In the genomic region with DNA sequence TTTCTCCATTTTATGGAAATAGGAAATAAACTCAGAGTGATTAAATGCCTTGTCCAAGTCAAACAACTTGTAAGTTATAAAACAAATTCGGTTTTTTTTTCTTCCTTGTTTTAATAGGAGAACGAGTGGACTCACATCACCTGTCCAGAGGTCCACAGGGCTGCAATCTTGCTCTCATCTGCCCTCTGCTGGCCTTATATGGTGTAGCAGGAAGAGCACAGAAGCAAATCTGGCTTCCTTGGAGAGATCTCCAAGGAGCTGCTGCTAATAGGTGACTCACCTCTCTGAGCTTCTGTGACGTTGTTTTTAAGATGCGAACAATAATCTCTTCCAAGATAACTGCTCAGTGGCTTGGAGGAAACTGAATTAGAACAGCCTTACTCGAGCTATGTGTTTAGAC, we compare ENCODE assay signal across 9 mouse cellular contexts.
A peak's percentile ranks its signal among the peaks of the same experiment; 100 is the strongest.
DNase-seq lines count a peak whose midpoint lies in the region; ATAC-seq and TF ChIP-seq lines count a peak whose summit lies in the region.
"Had no signal": no experiment of that assay in that cellular context is flagged by ENCODE, and none has a peak within 500 bp of the region (broad histone marks: within the 10 kb centered on the region; RNA-seq: fewer than 3 reads in every experiment).

No protein-coding gene starts in this region.

- no peaks in the 10 kb centered on the region for H3K36me3 ChIP-seq in liver, embryonic 11.5 days (ENCODE audit: control insufficient read depth, insufficient read depth, low read length)
- no peaks in the 10 kb centered on the region for H3K36me3 ChIP-seq in heart, postnatal 0 days (replicated peaks; ENCODE audit: control insufficient read depth, insufficient read depth, low read length)

- H3K4me3 ChIP-seq in liver, embryonic 11.5 days (ENCODE audit: low read depth, low read length) = no peak overlapping the region
- H3K4me3 ChIP-seq in heart, postnatal 0 days (ENCODE audit: low read depth, low read length) = no peak overlapping the region

- peak; percentile 82 for TF ChIP-seq CTCF in heart, postnatal 0 days (IDR thresholded peaks at IDR 0.05; ENCODE audit: low read depth)

- WGBS in liver, embryonic 11.5 days = 10% methylated on average over 5 of the region's 5 CpGs
- WGBS in heart, postnatal 0 days = 10% methylated on average over 5 of the region's 5 CpGs

- no peaks in the 10 kb centered on the region for H3K9me3 ChIP-seq in liver, embryonic 11.5 days (ENCODE audit: control insufficient read depth, low read length)
- no peaks in the 10 kb centered on the region for H3K9me3 ChIP-seq in heart, postnatal 0 days (replicated peaks; ENCODE audit: control insufficient read depth, low read length)

- H3K4me1 ChIP-seq in liver, embryonic 11.5 days (replicated peaks; ENCODE audit: control insufficient read depth, insufficient read depth, low read length) = no peaks in the 10 kb centered on the region
- no peaks in the 10 kb centered on the region for H3K4me1 ChIP-seq in heart, postnatal 0 days (ENCODE audit: control insufficient read depth, insufficient read depth)

- no peak overlapping the region for H3K27ac ChIP-seq in liver, embryonic 11.5 days (ENCODE audit: low read depth, low read length)
- H3K27ac ChIP-seq in heart, postnatal 0 days (ENCODE audit: low read depth) = no peak overlapping the region
- H3K27ac ChIP-seq: macrophage had no signal

- intact Hi-C loops in left cerebral cortex, postnatal 36 days (cut with DNase I) = loop anchor here (10.0 kb wide), 1 partner anchor 80 kb away; no protein-coding TSS in a partner anchor

- no peak for TF ChIP-seq EP300 in heart, postnatal 0 days (IDR thresholded peaks at IDR 0.05; ENCODE audit: low read depth)

- no peaks in the 10 kb centered on the region; the same call in 1 of the 2 replicates for H3K27me3 ChIP-seq in liver, embryonic 11.5 days (replicated peaks; ENCODE audit: control insufficient read depth, insufficient read depth, low read length)
- 0 out of 2 replicates have a peak, but pooled peaks cover 6% of the 10 kb centered on the region for H3K27me3 ChIP-seq in heart, postnatal 0 days (ENCODE audit: control insufficient read depth, insufficient read depth, low read length)

- no peak overlapping the region for H3K9ac ChIP-seq in liver, embryonic 11.5 days (ENCODE audit: low read depth, low read length)
- H3K9ac ChIP-seq in heart, postnatal 0 days (replicated peaks; ENCODE audit: low read depth, low read length) = no peak overlapping the region

- no peak for ATAC-seq in liver, embryonic 11.5 days (replicated peaks; ENCODE audit: low FRiP score)
- no peak for ATAC-seq in heart, postnatal 0 days (ENCODE audit: insufficient read depth, low read depth)

- DNase-seq in liver = peak; percentile 45
- DNase-seq in liver, embryonic 11.5 days (ENCODE audit: low spot score) = no peak
- peak; percentile 29 for DNase-seq in WW6 (ENCODE audit: low read depth, low spot score)
- peak; percentile 79 to 84 for DNase-seq in cerebellum, postnatal 25 days
- DNase-seq in heart, postnatal 0 days (ENCODE audit: low spot score) = no peak
- DNase-seq in left cerebral cortex, postnatal 36 days (ENCODE audit: low spot score in 2 of 2) = peak; percentile 34 to 51
- DNase-seq in retina, embryonic 14.5 days (ENCODE audit: low spot score) = peak; percentile 80
- no peak for DNase-seq in natural killer cell, adult 2 months (ENCODE audit: low spot score in 2 of 2)

- H3K4me2 ChIP-seq in liver, embryonic 11.5 days = no peak overlapping the region
- H3K4me2 ChIP-seq in heart, postnatal 0 days (ENCODE audit: low read depth, low read length) = no peak overlapping the region

Comparison
In these comparisons a context has a peak if more than half of its experiments do, and no peak if none do; other contexts are left out.
1. DNase-seq: peak in liver (single experiment), WW6 (single experiment), cerebellum, postnatal 25 days (2 of 2), left cerebral cortex, postnatal 36 days (2 of 2) and retina, embryonic 14.5 days (single experiment); none in liver, embryonic 11.5 days (single experiment), heart, postnatal 0 days (single experiment) and natural killer cell, adult 2 months (0 of 2).